Mouse (Mus musculus) mammary gland, adult 2 months (tissue): Measurements from ENCODE around the gene Dip2a. TPM values are rescaled to one million over a fixed set of nuclear protein-coding genes. Genes with fewer than 3 reads are reported as not detected.

Experiments used
- polyA plus RNA-seq: library from polyadenylated mRNA; depleted of rRNA; stranded (reverse); fragments of >200 nt; gene quantifications from 2 replicates; pipeline ENCODE4 v1.2.3, GENCODE M21; 2012; ENCODE audit warnings: low replicate concordance; rRNA removed

The Dip2a gene
- 14.6 and 16.3 TPM in 2 replicates for polyA plus RNA-seq

GRCm38 (mm10) chr10:76344711-76345539, at the start of gene Dip2a:
Gene Dip2a (minus strand): TSS chr10:76345291.

GRCm38 (mm10) chr10:76253536-76253935, 91.6 kb downstream of the Dip2a start, which contains the start of gene S100b:
Gene S100b (plus strand): TSS chr10:76253853.

GRCm38 (mm10) chr10:76237341-76238225, 107.5 kb downstream of the Dip2a start, which contains the start of gene Prmt2:
Gene Prmt2 (minus strand): TSS chr10:76237865.

Other genes with a start within 250 kb of the Dip2a start
- gene Slc5a4b, start 234.3 kb downstream of the Dip2a start, polyA plus RNA-seq: not detected in 2 replicates
- gene Slc5a4a, start 197.8 kb downstream of the Dip2a start, polyA plus RNA-seq: not detected in 2 replicates
- gene Prmt2, start 107.4 kb downstream of the Dip2a start, polyA plus RNA-seq: 31.8 and 36.6 TPM in 2 replicates
- 2.2 and 13.8 TPM in 2 replicates for gene S100b, start 91.4 kb downstream of the Dip2a start, polyA plus RNA-seq
- gene AC141477.1, start 95.2 kb upstream of the Dip2a start, polyA plus RNA-seq: not detected in 2 replicates
- 13.6 and 14.3 TPM in 2 replicates for gene Pcnt, start 97.5 kb upstream of the Dip2a start, polyA plus RNA-seq
- 1.1 TPM in 1 of 2 replicates, not detected in the other for gene 2610028H24Rik, start 103.8 kb upstream of the Dip2a start, polyA plus RNA-seq
- gene Mcm3ap, start 123.6 kb upstream of the Dip2a start, polyA plus RNA-seq: 17.2 and 23.3 TPM in 2 replicates
- 2.7 and 3.1 TPM in 2 replicates for gene Ybey, start 123.8 kb upstream of the Dip2a start, polyA plus RNA-seq
- gene Lss, start 186.3 kb upstream of the Dip2a start, polyA plus RNA-seq: 36.0 and 41.4 TPM in 2 replicates
- gene Spatc1l, start 217.0 kb upstream of the Dip2a start, polyA plus RNA-seq: 0.09 and 0.17 TPM in 2 replicates
- 0.03 and 1.7 TPM in 2 replicates for gene Ftcd, start 230.4 kb upstream of the Dip2a start, polyA plus RNA-seq